Mouse (Mus musculus) spleen, postnatal 14 days (tissue): Measurements from ENCODE around the gene Apoc2.

ENCODE experiments used
- DNase-seq, 2 experiments: peaks; one replicate each; pipeline ENCODE4 v3.0.0; 2021 to 2022; ENCODE audit warnings: low spot score in 2 of 2

The Apoc2 gene

DNA sequence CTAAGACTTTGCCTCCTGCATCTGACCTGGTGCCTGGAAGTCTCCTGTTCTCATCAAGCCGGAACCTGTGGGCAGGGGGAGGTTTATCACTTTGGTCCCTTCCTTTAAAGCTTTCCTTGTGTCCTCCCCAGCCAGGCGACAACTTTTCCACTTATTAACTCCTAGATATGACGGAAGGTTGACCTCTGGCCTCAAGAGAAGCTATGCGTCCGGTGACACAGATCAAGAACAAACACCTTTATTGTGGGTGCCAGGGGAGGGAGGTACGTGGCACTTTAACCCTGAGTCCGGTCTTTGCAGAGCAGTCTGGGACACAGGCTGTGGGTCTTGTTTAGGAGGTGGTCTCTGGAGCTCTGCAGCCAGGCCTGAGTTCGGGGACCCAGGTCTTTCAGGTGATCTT, at the start of gene Apoc2:
TSS of gene Apoc2 (minus strand) at position 70 of the 400 bp plus-strand sequence.
- no peak for DNase-seq

GRCm38 (mm10) chr7:19726541-19726940, 48.8 kb upstream of the Apoc2 start:
- no peak for DNase-seq

- no peak for DNase-seq
Observed at GRCm38 (mm10) chr7:19724167-19724566, 46.4 kb upstream of the Apoc2 start.

- no peak for DNase-seq
Observed at GRCm38 (mm10) chr7:19722754-19723195, 45.0 kb upstream of the Apoc2 start.

DNA sequence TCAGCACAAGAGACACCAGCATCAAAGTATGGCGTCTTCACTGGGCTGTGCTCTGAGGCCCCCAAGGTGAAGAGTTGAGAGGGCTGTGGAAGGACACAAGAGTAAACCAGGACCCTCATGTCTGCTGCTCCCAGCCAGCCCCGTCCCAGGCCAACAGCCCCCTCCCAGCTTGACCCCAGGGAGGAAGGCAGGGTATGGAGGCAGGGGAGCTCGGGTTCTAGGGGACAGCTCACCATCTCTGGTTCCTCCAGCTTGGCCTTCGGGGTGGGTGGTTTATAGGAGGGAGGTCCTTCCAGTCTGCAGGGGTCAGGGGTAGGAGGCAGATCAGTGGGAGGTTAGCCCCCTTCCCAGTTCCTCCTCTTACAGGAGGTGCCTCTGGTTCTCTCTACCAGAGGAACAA, 41.5 kb upstream of the Apoc2 start:
- no peak for DNase-seq

DNA sequence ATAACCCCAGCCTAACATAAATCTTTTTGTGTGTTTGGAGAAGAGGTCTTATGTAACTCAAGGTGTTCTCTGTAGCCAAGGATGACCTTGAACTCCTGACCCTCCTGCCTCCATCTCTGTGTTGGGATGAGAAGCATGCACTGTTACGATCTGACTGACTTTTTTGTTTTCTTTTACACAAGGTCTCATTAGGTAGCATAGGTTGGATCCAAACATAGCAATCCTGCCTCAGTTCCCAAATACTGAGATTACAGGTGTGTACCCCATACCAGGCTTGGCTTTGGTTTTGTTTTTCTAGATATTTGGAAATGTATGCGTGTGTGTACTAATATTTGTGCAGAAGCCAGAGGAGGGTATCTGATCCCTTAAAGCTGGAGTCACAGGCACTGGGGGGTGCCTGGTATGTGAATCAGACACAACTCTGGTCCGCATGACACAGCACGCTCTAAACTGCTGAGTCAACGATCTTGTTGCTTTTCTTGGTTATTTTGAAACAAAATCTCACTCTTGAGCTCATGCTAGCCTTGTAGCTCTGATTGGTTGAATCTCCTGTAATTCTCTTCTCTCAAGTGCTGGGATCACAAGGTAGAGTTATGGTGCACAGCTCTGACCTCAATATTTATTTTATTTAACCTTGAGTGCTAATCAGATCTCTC, 40.7 kb upstream of the Apoc2 start:
- DNase-seq, result no peak

DNA sequence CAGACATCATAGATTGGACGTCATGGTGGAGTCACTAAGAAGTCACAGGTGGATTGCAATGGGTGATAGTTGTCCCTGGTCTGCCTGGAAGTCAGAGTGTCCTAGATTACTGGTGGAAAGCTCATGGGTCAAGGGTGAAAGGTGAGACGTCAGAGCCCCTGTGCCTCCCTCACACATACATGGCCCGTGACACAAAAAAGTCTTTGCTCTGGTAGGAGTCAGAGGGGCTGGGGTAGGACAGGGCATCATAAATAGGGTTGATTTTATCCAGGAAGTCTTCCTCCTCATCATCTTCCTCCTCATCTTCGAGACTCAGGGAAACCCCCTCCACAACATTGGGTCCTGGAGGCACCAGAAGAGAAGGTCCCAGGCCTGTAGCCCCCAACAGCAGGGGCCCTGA, 39.6 kb upstream of the Apoc2 start:
- no peak for DNase-seq

- no peak for DNase-seq
Observed at GRCm38 (mm10) chr7:19716822-19717221, 39.1 kb upstream of the Apoc2 start.

DNA sequence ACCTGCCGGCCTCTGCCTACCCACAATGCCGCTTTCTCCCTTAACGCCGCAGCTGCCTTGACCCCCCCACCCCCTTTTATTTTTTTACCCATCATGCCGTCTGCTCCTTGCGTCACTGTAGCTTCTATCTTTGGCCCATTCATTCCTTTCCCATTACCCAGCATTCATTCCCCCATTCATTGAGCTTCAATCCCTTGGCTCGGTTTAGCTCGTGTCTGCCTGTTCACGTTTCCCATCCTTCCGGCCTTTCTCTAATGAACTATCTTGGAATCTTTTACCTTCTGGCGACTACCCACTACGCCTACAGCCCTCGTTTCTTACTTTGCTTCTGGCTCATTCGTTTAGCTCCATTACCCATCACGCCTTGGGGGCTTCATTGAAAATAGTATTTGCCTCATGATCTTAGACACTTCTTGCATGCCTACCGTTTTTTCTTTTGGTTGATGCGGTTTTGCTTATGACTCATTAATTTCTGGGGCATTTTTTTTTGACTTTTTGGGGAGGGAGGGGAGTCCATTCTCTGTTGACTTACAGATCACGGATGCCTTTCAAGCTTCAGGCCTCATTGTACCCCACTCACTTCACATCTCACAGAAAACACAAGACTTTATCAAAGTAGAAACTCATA, 38.4 kb upstream of the Apoc2 start:
- no peak for DNase-seq

GRCm38 (mm10) chr7:19715239-19716054, 37.7 kb upstream of the Apoc2 start, which contains the start of gene Tomm40:
Gene Tomm40 (minus strand): TSS chr7:19715438.
- peak; percentile 94 to 95 for DNase-seq

GRCm38 (mm10) chr7:19714836-19715235, 37.1 kb upstream of the Apoc2 start:
- DNase-seq, result no peak

DNA sequence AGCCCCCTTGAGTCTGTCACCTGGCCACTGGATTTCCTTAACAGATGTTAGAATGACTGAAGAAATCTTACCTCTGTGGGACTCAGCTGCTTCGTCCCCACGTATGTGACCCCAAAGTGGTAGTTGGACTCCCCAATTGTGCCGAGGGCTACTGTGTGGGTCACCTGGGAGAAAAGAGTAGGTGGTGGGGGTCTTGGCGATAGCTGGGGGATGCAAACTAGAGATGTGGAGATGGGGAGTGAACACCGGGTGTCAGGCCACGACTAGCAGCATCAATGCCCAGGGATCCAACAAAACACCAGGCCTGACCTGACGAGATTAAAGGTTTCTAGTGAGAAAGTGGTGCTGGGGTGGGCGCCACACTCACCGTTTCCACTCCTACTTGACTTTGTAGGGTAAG, 35.9 kb upstream of the Apoc2 start:
- DNase-seq, result no peak

- DNase-seq, result no peak
Observed at GRCm38 (mm10) chr7:19713196-19713595, 35.5 kb upstream of the Apoc2 start.

- no peak for DNase-seq
Observed at GRCm38 (mm10) chr7:19712414-19712813, 34.7 kb upstream of the Apoc2 start.

DNA sequence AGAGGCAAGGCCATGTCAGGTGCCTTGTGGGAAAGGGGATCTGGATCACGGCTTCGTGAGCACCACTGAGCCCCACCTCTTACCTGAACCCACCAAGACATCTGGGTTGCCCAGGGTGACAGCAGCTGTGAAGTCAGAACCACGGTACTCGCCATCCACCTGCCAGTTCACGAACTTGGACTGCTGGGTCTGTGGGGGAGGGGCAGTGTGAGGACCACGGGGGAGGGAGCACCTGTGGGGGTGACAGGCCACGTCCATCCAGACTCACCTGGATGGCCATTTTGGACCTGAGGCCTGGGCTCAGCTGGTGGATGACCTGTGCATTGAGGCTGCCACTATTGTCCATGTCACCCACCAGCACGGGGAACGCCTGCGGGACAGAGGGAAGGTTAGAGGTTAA, 32.9 kb upstream of the Apoc2 start:
- no peak for DNase-seq

GRCm38 (mm10) chr7:19705271-19705670, 27.5 kb upstream of the Apoc2 start:
- DNase-seq, result no peak

- DNase-seq, result no peak
Observed at GRCm38 (mm10) chr7:19704475-19704874, 26.7 kb upstream of the Apoc2 start.

GRCm38 (mm10) chr7:19702859-19703555, 25.3 kb upstream of the Apoc2 start:
- DNase-seq, result no peak

- DNase-seq, result peak in 1 of 2 experiments; percentile 49
Observed at GRCm38 (mm10) chr7:19701069-19701761, 23.5 kb upstream of the Apoc2 start.

DNA sequence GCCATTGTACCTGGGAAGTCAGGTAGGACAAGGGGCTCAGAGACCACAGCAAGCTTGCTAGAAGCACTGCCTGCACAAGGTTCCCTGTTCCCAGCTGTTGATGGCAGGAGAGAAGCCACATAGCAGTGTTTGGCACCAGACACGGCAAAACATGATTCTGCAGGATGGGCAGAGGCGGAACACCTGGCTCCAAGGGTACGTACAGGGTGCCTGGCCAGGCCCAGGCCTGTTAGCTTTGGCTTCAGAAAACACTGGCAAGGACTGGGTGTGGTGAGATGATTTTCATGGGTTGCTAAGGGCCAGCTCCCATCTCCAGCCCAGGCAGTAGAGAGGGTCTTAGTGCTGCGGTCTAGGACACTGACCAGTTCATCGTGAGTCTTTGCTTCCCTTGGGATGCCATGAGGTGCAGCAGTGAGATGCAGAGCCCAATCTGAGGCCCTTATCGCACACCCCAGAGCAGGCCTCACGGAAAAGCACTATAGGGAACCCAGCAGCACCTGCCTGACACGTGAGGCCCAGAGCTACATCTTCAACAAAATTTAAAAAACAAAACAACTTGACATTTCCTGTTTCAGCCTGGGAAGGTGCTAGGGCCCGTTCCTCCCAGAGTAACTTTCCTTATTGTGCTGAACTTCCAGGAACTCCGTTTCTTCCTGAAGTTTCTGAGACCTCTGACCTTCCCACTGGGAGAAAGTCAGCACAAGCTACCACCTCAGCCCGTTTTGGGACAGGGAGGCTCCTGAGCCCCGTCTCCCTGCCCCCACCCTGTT, 22.7 kb upstream of the Apoc2 start:
- DNase-seq, result no peak

- no peak for DNase-seq
Observed at GRCm38 (mm10) chr7:19699827-19700148, 22.0 kb upstream of the Apoc2 start.
